Mouse (Mus musculus) neural tube, embryonic 15.5 days (tissue): ENCODE measurements around the gene Jpt2. TPM values are rescaled to one million over a fixed set of nuclear protein-coding genes. Genes with fewer than 3 reads are reported as not detected.
A peak's percentile ranks its signal among the peaks of the same experiment; 100 is the strongest.
"Not testable (repeated sequence)": the region's sequence is repeated elsewhere in the genome, so short reads cannot be mapped to it uniquely, and the experiment has no call there.

Experiments used
- ATAC-seq: fragments of 200-750 bp; cut with Nextera tagmentation; 2 replicates; pipeline ENCODE4 v1.8.0; 2017; ENCODE audit warnings: mild to moderate bottlenecking, moderate TSS enrichment, moderate library complexity; ENCODE audit not compliant: low FRiP score
- H3K27ac ChIP-seq: fragments of 300-500 bp; sonication (generic); replicated peaks from 2 replicates; pipeline ENCODE4 v1.5.1; 2015; ENCODE audit warnings: mild to moderate bottlenecking, inconsistent platforms
- H3K27me3 ChIP-seq: fragments of 300-500 bp; sonication (generic); replicated peaks from 2 replicates; pipeline ENCODE4 v1.6.1; 2015; ENCODE audit warnings: inconsistent platforms
- H3K36me3 ChIP-seq: fragments of 300-500 bp; sonication (generic); 2 replicates; pipeline ENCODE4 v1.6.1; 2015; ENCODE audit warnings: inconsistent platforms
- H3K4me1 ChIP-seq: fragments of 300-500 bp; sonication (generic); 2 replicates; pipeline ENCODE4 v1.6.1; 2015; ENCODE audit warnings: inconsistent platforms
- H3K4me2 ChIP-seq: fragments of 300-500 bp; sonication (generic); 2 replicates; pipeline ENCODE4 v1.6.1; 2015; ENCODE audit warnings: inconsistent platforms, mild to moderate bottlenecking, moderate library complexity
- H3K4me3 ChIP-seq: fragments of 300-500 bp; sonication (generic); replicated peaks from 2 replicates; pipeline ENCODE4 v1.5.1; 2015; ENCODE audit warnings: mild to moderate bottlenecking, inconsistent platforms
- H3K9ac ChIP-seq: fragments of 300-500 bp; sonication (generic); replicated peaks from 2 replicates; pipeline ENCODE4 v1.6.1; 2015; ENCODE audit warnings: mild to moderate bottlenecking, inconsistent platforms
- H3K9me3 ChIP-seq: fragments of 300-500 bp; sonication (generic); replicated peaks from 2 replicates; pipeline ENCODE4 v1.6.1; 2016; ENCODE audit warnings: inconsistent platforms
- WGBS: fragments of 180-500 bp; shearing (Covaris S2); methylation state at CpG from one replicate; pipeline ENCODE4 v1.1.7; 2015; ENCODE audit warnings: mixed read lengths; 5-methylcytosine and 5-hydroxymethylcytosine counted together
- polyA plus RNA-seq: library from polyadenylated mRNA; unstranded; fragments of >200 nt; fragmentation: Nextera tagmentation; extraction: Ambion mirVana; gene quantifications from 2 replicates; pipeline ENCODE4 v1.2.1, GENCODE M21; 2015

Gene Jpt2
- polyA plus RNA-seq, result 81.4 and 102 TPM in 2 replicates

DNA sequence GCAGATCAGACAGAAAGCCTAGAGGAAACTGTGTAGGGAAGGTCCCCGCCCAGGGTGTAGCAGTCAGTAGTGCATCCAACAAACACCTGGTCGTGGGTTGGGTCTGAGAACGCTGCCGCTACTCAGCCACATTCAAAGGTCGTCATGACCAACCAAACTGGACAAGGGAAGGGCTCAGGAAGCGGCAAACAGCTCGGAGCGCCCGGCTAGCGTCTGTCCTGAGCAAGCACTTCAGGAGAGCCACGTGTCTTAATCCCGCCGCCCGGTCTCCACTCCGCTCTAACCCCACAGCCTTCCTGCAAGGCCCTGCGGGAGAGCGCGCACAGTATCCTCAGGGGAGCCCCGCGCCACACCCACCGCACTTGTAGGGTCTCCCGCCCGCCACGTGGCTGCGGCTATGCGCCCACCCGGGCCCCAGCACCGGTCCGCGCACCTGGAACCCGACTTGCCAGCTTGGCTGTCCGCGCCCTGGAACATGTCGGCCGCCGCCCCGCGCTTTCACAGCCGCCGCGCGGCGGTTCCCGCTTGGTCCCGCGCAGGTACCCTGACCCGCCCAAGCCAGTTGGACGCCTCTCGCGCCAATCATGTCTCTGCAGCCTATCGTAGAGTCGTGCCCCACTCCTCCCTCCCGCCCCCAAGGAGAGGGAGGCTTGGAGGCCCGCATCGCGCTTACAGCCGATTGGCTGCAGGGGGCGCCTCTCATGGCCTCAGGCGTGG, at the start of gene Jpt2:
TSS of gene Jpt2 (minus strand) at position 555 of the 717 bp plus-strand sequence.
- Histone ChIP-seq H3K36me3 (peaks cover 46% of the 10 kb centered on the region), H3K9ac (peak within 1 kb of the TSS; percentile 82), H3K4me2 (peak within 1 kb of the TSS; percentile 76), H3K27me3 (no peaks in the 10 kb centered on the region), H3K4me3 (peak within 1 kb of the TSS; percentile 98), H3K9me3 (no peaks in the 10 kb centered on the region), H3K27ac (peak within 1 kb of the TSS; percentile 91), H3K4me1 (peaks cover 18% of the 10 kb centered on the region)
- peak; percentile 100 for ATAC-seq
- under 1% methylated on average over 59 of the region's 59 CpGs for WGBS

DNA sequence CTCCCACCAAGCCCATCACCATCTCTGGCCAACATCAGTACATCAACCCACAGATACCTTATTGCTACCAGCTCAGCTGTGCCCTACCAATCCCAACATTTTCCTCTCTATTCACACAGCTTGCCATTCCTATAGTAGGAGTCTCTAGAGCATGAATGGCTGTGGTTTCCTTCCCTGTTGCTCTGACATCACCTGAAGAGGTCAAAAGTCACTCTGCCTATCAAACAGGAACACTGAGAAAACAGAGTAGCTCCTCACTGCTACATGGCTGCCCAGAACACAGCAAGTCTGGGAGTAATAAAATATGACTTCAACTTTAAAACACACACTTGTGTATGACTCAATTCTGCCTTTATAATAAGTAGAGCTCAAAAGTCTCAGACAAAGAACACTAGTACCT, 47.0 kb upstream of the Jpt2 start:
- H3K27me3 ChIP-seq, result no peaks in the 10 kb centered on the region
- no peak overlapping the region for H3K4me3 ChIP-seq
- no peak overlapping the region for H3K4me2 ChIP-seq
- ATAC-seq, result no peak
- H3K36me3 ChIP-seq, result peaks cover 41% of the 10 kb centered on the region
- H3K27ac ChIP-seq, result no peak overlapping the region
- H3K9me3 ChIP-seq, result no peaks in the 10 kb centered on the region
- no peak overlapping the region for H3K9ac ChIP-seq
- peaks cover under 1% of the 10 kb centered on the region; the same call in 1 of the 2 replicates for H3K4me1 ChIP-seq

GRCm38 (mm10) chr17:25005102-25005501, 44.6 kb upstream of the Jpt2 start:
- Histone ChIP-seq H3K4me2 (no peak overlapping the region), H3K4me3 (no peak overlapping the region), H3K27me3 (no peaks in the 10 kb centered on the region), H3K36me3 (peaks cover 30% of the 10 kb centered on the region), H3K9me3 (no peaks in the 10 kb centered on the region), H3K27ac (no peak overlapping the region), H3K4me1 (no peaks in the 10 kb centered on the region), H3K9ac (no peak overlapping the region)
- ATAC-seq, result no peak
- WGBS, result 97% methylated on average over 3 of the region's 3 CpGs

DNA sequence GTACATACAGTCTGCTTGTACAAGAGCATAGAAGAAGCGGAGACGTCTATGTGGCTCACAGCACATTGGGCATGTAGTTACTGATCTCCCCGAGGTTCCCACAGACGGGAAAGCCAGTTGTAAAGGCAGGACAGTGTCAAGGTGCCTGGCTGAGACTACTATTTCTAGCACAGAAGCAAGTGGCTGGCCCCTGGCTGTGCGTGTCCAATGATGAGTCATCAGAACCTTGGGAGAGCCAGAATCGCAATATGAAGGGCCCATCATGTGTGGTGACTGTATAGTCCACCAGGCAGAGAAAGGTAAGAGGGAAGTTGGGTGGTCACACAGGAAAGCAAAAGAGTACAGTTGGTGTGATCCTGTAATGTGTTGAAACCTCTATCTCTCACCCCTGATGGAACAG, 34.2 kb upstream of the Jpt2 start:
- no peaks in the 10 kb centered on the region for H3K4me1 ChIP-seq
- H3K4me2 ChIP-seq, result no peak overlapping the region
- H3K36me3 ChIP-seq, result peaks cover 89% of the 10 kb centered on the region
- no peak overlapping the region for H3K27ac ChIP-seq
- ATAC-seq, result no peak
- H3K4me3 ChIP-seq, result no peak overlapping the region
- WGBS, result 94% methylated on average over 6 of the region's 6 CpGs
- no peak overlapping the region for H3K9ac ChIP-seq
- no peaks in the 10 kb centered on the region for H3K9me3 ChIP-seq
- no peaks in the 10 kb centered on the region for H3K27me3 ChIP-seq

DNA sequence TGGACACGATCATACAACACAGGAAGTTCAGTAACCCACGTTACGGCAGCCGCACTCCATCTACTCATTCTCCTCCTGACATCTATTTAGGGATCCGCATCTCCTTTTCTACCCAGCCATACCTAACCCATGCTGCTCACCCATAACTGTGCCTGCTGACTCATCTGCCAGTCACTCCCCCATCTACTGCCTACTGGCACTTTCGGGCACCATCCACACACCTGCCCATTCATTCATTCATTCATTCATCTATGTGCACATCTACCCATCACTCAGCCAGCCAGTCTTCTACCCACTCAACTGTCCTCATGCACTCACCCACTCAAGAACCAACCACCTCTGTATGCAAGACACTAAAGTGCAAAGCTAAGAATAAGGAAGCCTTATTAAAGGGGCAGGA, 26.7 kb upstream of the Jpt2 start:
- Histone ChIP-seq H3K4me1 (no peaks in the 10 kb centered on the region), H3K9me3 (no peaks in the 10 kb centered on the region), H3K27ac (no peak overlapping the region), H3K4me2 (no peak overlapping the region), H3K9ac (no peak overlapping the region), H3K4me3 (no peak overlapping the region), H3K27me3 (no peaks in the 10 kb centered on the region), H3K36me3 (peaks cover 84% of the 10 kb centered on the region)
- WGBS, result 95% methylated on average over 6 of the region's 6 CpGs
- no peak for ATAC-seq

DNA sequence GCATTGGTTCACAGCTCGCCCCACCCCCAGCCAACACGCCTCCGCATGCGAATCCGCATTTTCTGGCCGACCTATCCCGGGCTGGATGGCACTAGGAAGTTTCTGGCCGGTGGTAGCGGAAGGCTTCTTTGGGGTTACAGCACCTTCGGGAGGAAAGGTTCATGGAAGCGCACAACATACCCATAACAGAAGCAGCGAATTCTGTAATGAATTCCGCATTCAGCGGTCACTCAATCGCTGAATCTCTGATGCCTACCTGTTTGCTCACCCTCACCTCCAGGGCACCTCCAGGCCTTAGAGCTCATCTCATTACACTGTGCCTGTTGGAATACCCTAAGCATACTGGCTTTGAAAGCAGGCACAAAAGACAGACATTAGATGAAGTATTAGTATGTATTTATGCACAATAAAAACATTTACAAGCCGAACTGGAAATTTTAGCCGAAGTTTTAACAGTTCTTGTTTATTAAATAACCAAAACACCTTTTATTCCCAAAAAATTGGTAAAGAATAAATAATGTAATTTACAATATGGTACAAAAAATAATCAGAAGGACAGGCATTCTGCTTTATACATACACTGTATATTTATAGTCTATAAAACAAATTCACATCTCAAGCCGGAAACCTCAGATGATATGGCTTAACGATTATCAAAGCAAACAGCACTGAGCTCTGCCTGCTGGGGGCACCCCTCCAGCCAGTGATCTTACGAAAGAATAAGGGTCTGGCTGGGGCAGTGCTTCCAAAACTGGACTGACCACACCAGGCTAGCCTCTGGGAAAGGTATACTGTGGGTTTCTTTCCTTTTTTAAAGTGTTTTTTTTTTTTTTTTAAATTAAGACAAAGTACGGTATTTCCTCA, 595 bp upstream of the Jpt2 start:
- Histone ChIP-seq H3K4me3 (peak overlapping the region; percentile 98), H3K9me3 (no peaks in the 10 kb centered on the region), H3K4me2 (peak overlapping the region; percentile 76), H3K36me3 (peaks cover 46% of the 10 kb centered on the region), H3K27ac (peak overlapping the region; percentile 58), H3K4me1 (peaks cover 18% of the 10 kb centered on the region), H3K27me3 (no peaks in the 10 kb centered on the region), H3K9ac (peak overlapping the region; percentile 31; the same call in 1 of the 2 replicates)
- peak; percentile 29 for ATAC-seq
- 14% methylated on average over 21 of the region's 21 CpGs for WGBS

DNA sequence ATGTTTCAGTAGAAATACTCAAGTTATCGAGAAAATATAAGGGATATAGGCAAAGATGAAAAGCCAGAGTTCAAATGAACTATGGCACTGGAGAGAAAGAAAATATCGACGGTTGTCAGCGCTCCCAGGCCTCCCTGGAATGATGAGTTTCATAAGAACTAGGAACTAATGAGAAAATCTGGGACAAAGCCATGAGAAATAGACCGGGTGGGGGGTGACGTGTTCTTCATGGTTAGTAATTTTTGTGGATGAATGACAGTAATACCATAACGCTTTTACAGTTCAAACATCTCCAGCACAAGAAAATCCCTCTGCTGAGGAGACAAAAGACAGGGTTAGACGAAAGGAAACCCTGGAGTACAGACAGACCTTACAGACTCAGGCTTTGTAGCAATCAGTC, 1.1 kb downstream of the Jpt2 start:
- peak overlapping the region; percentile 98 for H3K4me3 ChIP-seq
- 29% methylated on average over 8 of the region's 8 CpGs for WGBS
- peak overlapping the region; percentile 3; the same call in 1 of the 2 replicates for H3K27ac ChIP-seq
- H3K4me2 ChIP-seq, result peak overlapping the region; percentile 76
- H3K9ac ChIP-seq, result peak overlapping the region; percentile 82
- H3K4me1 ChIP-seq, result peaks cover 18% of the 10 kb centered on the region
- peaks cover 45% of the 10 kb centered on the region for H3K36me3 ChIP-seq
- H3K27me3 ChIP-seq, result no peaks in the 10 kb centered on the region
- ATAC-seq, result no peak
- H3K9me3 ChIP-seq, result no peaks in the 10 kb centered on the region

- H3K4me3 ChIP-seq, result no peak overlapping the region
- 94% methylated on average over 2 of the region's 2 CpGs for WGBS
Measured at GRCm38 (mm10) chr17:24953291-24953690, 7.2 kb downstream of the Jpt2 start.

DNA sequence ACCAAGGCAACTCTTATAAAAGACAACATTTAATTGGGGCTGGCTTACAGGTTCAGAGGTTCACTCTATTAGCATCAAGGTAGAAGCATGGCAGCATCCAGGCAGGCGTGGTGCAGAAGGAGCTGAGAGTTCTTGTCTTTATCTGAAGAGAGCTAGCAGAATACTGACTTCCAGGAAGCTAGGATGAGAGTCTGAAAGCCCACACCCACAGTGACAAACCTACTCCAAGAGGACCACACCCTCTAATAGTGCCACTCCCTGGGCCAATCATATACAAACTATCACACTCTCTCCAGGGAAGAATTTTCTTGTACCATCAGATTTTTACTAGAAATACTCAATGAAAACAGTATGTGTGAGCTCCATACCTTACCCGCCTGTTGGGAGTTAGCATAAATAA, 9.8 kb downstream of the Jpt2 start:
- no peak for ATAC-seq
- Histone ChIP-seq H3K4me1 (no peaks in the 10 kb centered on the region), H3K4me2 (no peak overlapping the region), H3K9me3 (no peaks in the 10 kb centered on the region), H3K36me3 (peaks cover 64% of the 10 kb centered on the region), H3K27me3 (no peaks in the 10 kb centered on the region), H3K27ac (no peak overlapping the region), H3K9ac (no peak overlapping the region), H3K4me3 (no peak overlapping the region)
- WGBS, result 90% methylated on average over 2 of the region's 2 CpGs

More at GRCm38 (mm10) chr17:24953291-24953690, 7.2 kb downstream of the Jpt2 start:
- H3K4me1 ChIP-seq, result no peaks in the 10 kb centered on the region
- H3K9me3 ChIP-seq, result no peaks in the 10 kb centered on the region
- no peaks in the 10 kb centered on the region for H3K27me3 ChIP-seq
- no peak overlapping the region for H3K4me2 ChIP-seq
- peaks cover 50% of the 10 kb centered on the region for H3K36me3 ChIP-seq
- ATAC-seq, result no peak
- H3K9ac ChIP-seq, result no peak overlapping the region
- no peak overlapping the region for H3K27ac ChIP-seq

- Histone ChIP-seq H3K4me3 (no peak overlapping the region), H3K27ac (no peak overlapping the region), H3K36me3 (peaks cover 67% of the 10 kb centered on the region), H3K4me1 (no peaks in the 10 kb centered on the region), H3K9me3 (no peaks in the 10 kb centered on the region), H3K9ac (no peak overlapping the region), H3K4me2 (no peak overlapping the region), H3K27me3 (no peaks in the 10 kb centered on the region)
- 96% methylated on average over 5 of the region's 5 CpGs for WGBS
- ATAC-seq, result no peak
Measured at GRCm38 (mm10) chr17:24948204-24948603, 12.3 kb downstream of the Jpt2 start.

DNA sequence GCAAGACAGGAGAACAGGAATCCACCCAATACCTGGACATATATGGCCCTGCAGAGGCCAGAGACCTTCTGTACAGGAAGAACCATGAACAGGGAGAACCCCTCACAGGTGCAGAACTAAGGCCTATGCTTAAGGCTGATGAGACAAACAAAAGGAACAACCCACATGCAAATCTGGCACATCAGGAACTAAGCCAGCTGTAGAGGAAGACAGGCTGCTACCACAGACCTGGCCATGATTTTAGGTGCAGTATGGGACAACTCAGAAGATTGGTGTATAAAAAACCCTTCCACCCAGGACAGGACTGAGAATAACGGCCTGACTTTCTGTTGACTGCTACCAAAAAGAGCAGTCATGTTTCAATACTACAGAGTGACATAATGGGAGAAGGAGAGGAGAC, 16.9 kb downstream of the Jpt2 start:
- not testable (repeated sequence) for H3K4me2 ChIP-seq, H3K27ac ChIP-seq, H3K9me3 ChIP-seq, H3K4me3 ChIP-seq, H3K4me1 ChIP-seq, ATAC-seq, H3K27me3 ChIP-seq, H3K9ac ChIP-seq
- WGBS, result 94% methylated on average over 1 of the region's 1 CpGs
- peaks cover 53% of the 10 kb centered on the region for H3K36me3 ChIP-seq

- no peak overlapping the region for H3K27ac ChIP-seq
- ATAC-seq, result no peak
- no peaks in the 10 kb centered on the region for H3K27me3 ChIP-seq
- no peak overlapping the region for H3K4me2 ChIP-seq
- no peaks in the 10 kb centered on the region for H3K4me1 ChIP-seq
- no peak overlapping the region for H3K4me3 ChIP-seq
- 81% methylated on average over 7 of the region's 7 CpGs for WGBS
- H3K9ac ChIP-seq, result no peak overlapping the region
- H3K36me3 ChIP-seq, result peaks cover 48% of the 10 kb centered on the region
- no peaks in the 10 kb centered on the region for H3K9me3 ChIP-seq
Measured at GRCm38 (mm10) chr17:24943036-24943435, 17.5 kb downstream of the Jpt2 start.
